Mouse (Mus musculus) spleen, postnatal 14 days (tissue): Measurements from ENCODE around the gene Ezr.
"Not testable (repeated sequence)": the region's sequence is repeated elsewhere in the genome, so short reads cannot be mapped to it uniquely, and the experiment has no call there.

ENCODE experiments used
- DNase-seq, 2 experiments: peaks; one replicate each; pipeline ENCODE4 v3.0.0; 2021 to 2022; ENCODE audit warnings: low spot score in 2 of 2

The Ezr gene

DNA sequence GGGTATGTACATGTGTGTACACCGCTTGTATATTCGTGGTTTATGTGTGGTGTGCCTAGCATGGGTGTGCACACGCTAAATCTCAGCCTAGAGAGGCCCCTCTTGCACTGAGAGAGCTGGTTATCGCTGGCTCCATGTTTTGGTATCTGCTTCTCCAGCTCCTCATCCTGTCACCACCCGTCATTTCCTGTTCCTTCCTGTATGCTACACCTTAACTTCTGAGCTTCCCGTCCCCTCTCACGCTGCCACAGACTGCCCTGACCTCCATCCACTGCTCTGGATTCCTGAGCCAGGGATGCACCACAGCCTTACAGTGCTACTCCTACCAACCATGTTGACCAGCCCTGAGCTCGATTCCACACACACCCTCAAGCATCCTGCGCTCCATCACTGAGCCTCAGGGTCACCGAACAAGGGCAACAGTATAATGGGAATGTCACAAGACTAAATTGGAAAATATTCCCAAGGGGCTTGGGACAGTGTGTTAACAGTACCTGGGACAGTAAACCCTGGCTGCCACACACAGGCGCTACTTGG, 39.5 kb downstream of the Ezr start:
- DNase-seq = no peak

DNA sequence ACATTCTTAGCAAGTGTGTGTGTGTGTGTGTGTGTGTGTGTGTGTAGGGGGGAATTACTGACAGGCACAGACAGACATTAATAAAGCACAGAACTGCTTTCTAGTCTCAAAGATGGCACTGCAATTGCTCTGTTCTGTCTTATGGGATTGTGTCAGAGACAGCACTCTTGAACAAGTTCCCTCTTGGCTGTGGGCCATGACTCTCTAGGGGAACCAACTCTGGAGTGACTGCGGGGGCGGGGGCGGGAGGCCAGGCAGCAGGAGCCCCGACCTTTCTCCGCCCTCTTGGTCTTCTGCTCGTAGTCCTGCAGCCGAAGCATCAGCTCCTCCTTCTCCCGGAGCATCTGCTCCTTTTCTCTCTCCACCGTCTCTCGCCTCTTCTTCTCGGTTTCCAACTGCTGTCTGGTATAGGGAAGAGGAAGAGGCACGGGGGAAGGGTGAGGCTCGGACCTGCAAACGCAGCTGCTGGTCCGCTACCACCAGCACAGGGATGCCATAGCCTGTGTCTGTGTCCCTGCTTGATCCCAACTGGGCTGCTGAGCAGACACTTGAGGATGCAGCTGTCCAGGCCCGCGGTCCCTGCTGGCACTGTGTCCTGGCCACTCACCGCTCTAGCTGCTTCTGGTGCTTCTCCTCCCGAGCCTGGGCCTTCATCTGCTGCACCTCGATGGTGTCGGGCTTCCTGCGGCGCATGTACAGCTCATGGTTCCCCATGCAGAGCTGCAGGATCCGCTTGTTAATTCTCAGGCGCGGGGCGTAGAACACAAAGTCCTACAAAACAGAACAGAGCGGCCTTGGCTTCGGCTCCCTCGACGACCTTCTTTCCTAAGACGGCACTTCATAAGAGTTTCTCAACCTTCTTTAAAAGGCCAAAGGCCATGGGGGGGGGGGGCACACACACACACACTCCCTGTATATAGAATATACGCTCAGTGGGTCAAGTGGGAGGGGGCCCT, 40.2 kb downstream of the Ezr start:
- peak; percentile 6 to 7 for DNase-seq

DNA sequence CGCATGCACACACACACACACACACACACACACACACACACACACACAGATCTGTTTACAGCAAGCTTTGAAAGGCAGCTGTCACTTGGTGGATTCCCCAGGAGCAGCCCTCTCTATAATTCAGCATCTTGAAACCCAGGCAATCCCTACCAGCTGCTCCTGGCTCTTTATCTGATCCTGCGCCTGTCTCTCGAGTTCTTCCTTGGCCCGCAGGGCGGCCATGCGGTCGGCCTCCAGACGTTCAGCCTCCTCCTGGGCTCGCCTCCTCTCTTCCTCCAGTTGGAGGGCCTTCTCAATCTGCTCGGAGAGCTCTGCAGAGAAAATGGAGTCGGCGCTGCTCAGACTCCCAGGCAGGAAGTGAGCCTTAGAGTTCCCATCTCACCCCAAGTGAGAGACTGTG, 41.3 kb downstream of the Ezr start:
- peak in 1 of 2 experiments; percentile 0 for DNase-seq

DNA sequence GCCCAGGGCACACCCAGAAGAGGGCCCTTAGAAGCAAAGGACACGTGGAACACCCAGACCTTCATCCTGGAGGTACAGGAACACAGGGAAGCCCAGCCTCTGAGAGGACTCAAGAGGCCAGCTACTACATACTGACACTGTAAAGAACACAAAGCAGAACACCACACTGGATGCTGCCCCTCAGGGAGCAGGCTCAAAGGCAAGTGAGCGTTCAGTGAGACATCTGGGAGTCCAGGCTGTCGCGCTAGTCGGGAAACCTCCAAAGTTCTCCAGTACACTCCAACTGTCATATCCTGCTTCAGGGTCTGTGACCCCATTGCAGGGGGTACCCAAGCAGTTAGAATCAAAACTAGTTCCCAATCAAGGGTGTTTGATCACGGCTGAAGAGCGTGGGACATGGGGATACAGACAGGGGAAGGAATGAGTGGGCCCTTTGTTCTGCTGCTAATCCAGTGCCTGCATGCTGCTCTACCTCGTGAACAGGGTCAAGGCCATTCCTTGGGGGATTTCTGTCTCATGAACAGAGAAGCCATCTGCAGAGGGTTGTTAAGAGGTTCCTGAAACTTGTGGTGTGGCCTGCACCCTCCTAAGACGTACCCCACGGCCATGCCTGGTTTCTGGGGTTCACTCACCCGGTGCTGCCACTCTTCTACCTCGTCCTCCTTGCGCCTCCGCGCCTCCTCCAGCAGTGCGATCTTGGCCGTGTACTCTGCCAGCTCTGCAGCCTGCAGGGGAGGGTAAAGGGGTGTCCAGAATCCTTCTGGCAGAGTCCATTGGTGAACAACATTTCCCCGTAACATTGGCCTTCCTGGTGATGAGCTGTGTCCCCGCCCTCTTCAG, 42.0 kb downstream of the Ezr start:
- DNase-seq = peak in 1 of 2 experiments; percentile 0

DNA sequence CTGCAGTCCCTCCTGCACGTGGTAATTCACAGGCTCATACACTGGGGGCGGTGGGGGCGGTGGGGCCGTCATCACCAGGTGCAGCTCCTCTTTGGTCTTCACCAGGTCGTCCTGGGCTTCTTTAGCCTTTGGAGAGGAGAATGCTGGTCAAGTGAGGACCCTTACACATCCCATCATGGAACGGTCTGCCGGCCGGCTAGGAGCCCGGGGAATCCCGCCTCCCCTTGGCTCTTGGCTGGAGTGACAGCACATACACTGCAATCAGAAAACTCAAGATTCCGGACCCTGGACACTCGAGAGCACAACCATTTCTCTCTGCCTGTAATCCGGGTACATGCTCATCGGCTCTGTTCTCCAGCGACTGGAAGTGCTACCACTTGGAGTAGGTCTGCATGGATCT, 42.8 kb downstream of the Ezr start:
- peak in 1 of 2 experiments; percentile 0 for DNase-seq

DNA sequence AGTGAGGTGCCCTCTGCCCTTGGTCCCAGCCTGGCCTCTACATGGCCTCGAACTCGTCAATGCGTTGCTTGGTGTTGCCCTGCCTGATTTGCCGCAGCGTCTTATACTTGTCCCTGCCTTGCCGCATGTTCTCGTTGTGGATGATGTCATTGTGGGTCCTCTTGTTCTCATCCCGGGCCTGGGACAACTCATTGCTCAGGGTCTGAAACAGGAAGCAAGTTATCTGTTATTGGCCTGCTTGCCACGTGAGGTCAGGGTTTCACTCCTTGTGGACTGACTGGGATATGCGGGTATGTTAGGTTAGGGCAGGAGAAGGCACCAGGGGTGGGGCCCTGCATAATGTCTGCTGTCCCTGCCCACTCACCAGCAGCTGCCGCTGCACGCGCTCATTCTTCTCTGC, 43.3 kb downstream of the Ezr start:
- peak in 1 of 2 experiments; percentile 1 for DNase-seq

DNA sequence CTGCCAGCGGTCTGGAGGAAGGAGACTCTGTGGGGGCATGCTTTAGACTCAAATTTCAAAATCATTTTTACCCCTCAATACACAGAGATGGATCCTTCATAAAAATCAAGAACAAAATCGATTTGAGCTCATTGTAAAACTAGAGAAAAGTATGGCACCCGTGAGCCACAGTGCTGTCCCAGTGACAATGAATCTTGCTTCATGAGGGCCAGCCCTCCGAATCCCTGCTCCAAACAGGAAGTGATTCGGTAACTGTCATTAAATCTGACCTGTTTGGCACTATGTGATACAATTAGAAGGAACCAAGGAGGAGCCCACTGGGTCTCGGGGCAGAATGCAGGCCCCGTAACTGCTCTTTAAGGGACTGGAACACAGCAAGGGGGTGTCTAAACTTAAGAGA, 43.7 kb downstream of the Ezr start:
- DNase-seq = no peak

DNA sequence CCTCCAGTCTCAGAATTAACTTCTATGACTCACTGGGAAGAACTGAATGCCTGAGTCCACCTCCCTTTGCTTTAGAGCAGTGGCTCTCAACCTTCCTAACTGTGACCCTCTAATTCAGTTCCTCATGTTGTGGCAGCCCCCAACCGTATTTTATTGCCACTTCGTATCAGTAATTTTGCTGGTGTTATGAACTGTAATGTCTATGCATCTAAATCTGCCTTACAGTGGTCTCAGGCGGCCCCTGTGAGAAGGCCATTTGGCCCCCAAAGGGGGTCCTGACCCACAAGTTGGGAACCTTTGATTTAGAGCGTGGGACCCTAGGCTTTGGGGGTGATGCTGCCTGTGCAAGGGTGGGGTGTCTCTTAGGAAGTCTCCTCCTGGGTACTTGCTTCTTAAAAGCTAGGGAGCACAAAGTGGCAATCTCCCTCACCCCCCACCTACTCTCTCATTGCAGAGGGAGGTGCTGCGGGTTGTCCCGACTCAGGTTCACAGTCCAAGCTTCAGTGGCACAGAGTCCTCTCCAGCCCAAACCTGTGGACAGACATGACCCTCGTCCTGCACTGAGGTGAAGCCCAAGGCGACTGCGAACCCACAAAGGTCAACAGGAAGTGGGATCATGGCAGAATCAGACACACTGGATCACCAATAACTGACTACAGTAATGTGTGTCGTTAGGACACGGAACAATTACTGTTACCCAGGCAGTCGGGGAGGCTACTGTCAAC, 45.1 kb downstream of the Ezr start:
- peak in 1 of 2 experiments; percentile 0 for DNase-seq

DNA sequence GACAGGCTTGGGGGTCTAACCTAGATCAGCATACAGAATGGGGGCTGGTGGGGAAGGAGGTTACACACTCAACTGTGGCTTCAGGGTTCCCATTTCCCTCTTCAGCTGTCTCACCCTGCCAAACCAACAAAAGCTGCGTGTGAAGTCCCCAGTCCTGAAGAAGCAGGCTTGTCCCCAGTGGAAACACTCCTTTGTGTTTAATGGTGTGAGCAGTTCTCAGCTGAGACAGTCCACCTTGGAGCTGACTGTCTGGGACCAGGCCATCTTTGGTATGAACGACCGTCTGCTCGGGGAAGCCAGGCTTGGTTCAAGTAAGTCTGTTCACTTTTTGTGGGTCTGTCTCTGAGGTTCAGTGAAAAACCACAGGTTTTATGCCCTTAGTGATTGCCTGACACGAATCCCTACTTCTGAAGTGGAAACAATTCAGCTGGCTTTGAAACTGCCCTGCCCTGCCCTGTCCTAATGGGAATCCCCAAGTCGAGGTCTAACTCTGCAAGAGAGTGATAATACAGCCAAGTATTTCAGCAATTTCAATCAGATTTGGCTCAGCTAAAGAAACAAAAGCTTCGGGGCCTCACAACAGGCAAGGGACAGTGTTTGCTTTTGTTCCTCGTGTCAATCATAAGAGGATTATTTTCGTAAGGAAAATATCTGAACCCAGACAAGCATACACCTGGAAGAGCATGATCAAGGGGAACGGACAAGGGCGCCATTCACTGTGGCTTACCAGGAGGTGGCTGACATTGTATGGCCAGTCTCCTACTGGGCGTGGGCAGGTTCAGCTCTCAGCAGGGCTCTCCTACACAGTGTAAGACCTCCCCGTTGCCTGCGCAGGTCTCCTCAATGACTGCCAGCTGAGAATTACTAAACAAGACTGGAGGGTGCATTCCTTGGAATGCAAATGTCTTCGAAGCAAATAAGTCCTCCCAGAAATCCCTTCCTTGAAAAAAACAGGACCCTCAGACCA, 46.0 kb downstream of the Ezr start:
- DNase-seq = no peak

DNA sequence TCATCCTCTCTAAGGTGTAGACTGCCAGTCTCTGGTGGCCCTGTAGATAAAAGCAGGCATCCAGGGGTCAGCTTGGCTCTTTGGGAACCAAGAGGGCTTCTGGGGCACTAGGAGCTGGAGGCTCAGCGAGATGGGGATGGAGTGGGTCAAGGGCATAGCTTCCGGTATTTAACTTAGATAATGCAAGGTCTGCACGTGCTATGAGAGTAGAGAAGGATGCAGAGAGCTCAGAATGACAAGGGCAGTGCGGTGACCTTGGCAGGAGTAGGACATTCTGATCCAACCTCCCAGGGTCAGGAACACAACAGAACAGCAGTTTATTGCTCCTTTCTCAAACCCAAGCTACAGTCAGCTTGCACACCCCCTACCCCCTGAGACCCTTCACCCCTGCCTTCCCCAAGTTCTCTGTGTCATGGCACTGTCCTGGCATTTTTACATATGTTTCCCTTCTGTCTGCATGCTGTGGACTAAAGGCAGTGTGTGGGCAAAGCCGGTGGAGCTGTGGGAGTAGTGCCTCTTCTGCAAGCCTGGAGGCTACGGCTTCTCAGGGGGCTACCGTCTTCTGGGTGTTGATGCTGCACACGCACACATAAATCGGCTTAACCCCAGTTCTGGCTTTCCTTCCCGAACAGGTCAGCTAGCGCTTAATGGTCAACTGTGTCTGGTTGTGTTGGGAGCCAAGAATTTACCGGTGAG, 47.7 kb downstream of the Ezr start:
- no peak for DNase-seq

DNA sequence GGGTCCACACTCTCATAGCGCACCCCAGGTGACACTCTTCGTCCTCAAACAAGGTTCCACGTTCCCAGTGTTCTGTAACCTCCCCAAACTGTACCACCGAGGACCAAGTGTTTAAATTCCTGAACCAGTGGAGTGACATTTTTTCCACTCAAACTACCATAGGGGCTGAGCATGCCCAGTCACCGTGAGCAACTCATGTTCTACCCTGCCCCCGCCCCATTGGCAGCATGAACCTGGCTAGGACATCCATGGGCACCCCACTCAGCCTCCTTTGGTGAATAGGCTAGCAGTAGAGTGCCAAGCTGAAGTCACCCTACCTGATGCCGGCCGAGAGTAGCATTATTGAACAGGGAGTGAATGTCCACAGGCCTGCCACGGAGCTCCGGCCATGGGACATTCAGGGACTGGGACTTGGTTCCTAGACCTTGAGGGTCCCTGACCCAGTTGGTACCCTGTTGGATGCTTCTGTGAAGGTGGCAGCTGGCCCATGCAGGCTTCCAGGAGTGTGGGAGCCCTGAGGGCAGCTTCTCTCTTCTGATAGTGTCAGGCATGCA, 49.2 kb downstream of the Ezr start:
- DNase-seq = no peak

DNA sequence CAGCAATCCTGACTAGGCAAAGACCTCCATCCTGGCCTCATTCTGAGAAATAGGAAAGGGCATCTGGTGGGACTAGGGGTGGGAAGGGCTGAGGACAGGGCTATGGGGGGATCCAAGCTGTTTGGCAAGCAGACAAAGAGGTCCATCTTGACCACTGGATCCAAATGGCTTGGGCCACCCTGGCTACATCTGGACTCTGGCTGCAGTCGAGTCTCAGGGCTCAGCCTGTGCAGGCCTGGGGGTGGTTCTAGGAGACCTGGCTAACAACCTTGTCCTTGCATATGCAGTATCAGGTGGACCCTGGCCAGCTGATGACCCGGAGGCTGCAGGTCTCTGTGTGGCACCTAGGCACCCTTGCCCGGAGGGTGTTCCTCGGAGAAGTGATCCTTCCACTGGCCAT, 49.9 kb downstream of the Ezr start:
- no peak for DNase-seq

DNA sequence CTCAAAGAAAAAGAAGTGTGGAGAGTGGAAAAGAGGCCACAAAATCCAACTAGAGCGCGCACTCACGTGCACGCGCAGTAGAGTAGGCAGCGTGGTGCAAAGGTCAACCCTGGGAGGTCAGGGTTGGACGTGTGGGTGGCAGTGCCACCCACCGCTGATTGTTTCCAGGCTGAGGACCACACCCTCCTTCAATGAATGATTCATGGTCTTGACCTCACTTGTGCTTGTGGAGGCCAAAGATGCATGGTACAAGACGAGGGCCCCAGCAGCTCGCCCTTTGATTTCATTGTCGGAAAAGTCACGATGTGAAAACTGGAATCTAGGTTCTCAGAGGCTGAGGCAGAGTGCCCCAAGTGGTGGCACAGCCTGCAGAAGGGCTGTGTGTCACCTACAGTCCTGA, 51.0 kb downstream of the Ezr start:
- DNase-seq = no peak

DNA sequence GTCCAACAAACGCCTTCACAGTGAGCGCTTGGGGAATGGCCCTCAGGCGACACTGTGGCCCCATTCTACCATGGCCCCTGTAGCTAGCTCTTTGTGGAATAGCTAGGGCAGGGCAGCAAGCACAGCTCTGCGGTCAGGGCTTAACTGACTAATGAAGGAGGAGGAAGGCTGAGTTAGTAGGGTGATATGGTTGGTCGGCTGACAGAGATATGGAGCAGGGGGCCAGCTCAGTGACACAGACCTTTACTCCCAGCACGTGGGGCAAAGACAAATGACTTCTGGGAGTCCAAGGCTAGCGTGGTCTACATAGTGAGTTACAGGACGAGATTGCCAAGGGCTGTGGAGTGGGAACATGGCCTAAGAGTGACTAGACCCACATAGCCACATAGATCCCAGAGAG, 51.5 kb downstream of the Ezr start:
- no peak for DNase-seq

DNA sequence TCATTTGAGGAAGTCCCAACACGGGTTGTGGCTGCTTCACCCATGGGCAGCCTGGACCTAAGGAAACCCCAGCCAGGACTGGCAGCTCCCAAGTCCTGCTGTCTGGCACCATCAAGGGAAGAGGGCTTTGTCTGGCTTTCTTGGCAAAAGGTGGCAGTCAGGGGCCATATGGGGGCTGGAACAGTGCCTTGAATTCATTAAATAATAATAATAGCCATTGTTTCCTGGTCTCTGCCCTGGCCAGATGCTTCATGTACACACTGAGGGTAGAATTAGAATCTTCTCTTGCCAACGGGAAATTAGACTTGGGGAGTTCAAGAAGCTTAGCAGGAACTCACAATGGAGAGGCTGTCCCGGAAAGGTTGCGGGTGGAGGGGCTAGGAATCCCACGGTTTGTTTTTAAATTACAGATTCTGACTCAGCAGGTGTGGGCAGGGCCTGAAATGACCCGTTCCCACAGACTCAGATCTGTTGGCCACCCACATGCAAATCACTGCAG, 53.3 kb downstream of the Ezr start:
- DNase-seq = no peak

DNA sequence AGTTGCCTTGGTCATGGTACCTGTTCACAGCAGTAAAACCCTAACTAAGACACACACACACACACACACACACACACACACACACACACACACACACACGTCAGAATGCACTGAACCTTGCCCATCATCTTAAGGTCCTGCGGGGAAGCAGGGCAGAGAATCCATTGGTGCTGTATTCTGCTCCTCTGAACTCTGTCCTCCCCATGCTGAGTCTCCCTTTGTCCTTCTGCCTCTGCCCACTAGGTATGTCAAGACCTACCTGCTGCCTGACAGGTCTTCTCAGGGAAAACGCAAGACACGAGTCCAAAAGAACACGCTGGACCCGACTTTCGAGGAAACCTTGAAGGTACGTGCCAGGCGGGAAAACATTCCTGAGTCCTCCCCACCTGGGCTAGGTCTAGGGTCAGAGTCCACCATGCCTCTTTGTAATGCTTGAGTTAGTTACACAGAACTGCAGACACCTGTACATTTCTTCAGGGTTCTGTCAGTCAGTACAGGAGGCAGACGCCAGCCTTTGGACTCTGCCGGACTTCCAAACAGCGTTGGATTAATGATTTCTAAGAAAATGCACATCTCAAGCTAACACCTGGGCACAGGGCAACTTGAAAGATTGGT, 54.5 kb downstream of the Ezr start:
- DNase-seq = no peak

DNA sequence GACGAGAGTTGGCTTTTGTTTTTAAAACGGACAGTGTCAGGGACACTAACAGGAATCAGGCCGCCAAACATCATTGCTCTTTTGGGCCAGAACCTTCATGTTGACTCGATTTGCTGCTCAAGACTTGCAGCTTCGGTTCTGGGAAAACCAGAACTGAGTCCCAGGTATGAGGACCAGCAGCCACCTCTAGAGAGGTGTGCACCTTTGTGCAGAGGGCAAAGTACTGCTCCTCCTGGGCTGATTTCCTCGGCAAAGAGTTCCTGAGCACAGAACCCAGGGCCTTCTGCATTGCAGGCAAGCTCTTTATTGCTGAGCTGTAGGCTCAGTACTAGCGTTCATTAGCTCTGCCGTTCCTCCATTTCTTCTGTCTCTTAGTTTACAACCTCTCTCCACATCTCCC, 68.6 kb downstream of the Ezr start:
- not testable (repeated sequence) for DNase-seq

DNA sequence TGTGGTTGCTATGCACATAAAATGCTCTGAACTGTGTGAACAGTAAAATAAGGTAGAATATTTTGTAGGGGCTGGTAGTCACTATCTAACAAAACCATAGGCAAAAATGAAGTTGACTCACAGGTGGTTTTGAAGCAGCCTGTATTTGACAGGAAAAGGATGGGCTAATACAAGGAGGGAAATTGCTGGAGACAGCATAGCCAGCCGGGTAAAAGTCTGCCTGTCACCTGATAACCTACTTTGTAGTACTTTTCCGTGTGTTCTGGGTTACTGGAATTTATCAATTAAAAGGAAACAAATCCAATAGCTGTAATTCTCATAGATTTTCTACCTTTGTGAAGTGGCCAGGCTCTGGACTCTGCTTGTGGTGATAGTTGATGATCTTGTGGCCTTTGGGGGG, 69.1 kb downstream of the Ezr start:
- DNase-seq = not testable (repeated sequence)

DNA sequence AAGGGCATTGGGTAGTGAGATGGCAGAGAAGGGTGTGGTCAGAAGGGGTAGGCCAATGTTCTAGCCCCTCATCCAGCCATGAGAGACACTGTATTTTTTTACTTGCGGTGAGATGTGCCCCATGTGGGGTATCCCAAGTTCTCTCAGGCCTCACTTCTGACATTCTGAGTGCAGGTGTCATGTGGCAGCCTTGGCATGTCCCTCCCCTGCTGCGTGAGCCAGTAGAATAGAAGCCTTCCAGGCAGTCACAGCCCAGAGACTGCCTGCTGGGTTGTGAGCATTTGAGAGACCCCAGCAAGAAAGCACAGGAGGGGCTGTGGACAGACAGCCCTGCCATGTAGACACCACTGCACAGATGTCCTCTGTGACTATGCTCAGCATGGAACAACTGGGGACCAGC, 74.4 kb downstream of the Ezr start:
- not testable (repeated sequence) for DNase-seq
